Mouse (Mus musculus) embryonic facial prominence, embryonic 11.5 days (tissue): ENCODE data around the gene Kif19a. TPM values are rescaled to one million over a fixed set of nuclear protein-coding genes. Genes with fewer than 3 reads are reported as not detected.

Experiments
- ATAC-seq: fragments of 200-750 bp; cut with Nextera tagmentation; replicated peaks from 2 replicates; pipeline ENCODE4 v1.8.0; 2017; ENCODE audit warnings: low read depth; ENCODE audit not compliant: insufficient number of reproducible peaks, low FRiP score, low TSS enrichment
- DNase-seq: peaks from one replicate; pipeline ENCODE4 v3.0.0-alpha.2; 2015; ENCODE audit warnings: low spot score
- H3K27ac ChIP-seq: fragments of 300-500 bp; sonication (generic); replicated peaks from 2 replicates; pipeline ENCODE4 v1.5.1; 2014; ENCODE audit warnings: mild to moderate bottlenecking, low read depth, low read length, control low read depth
- H3K27me3 ChIP-seq: fragments of 300-500 bp; sonication (generic); 2 replicates; pipeline ENCODE4 v1.6.1; 2014; ENCODE audit warnings: mild to moderate bottlenecking, low read length, moderate library complexity, mixed read lengths; ENCODE audit not compliant: control insufficient read depth, insufficient read depth
- H3K36me3 ChIP-seq: fragments of 300-500 bp; sonication (generic); replicated peaks from 2 replicates; pipeline ENCODE4 v1.6.1; 2014; ENCODE audit warnings: low read depth, mild to moderate bottlenecking, low read length, moderate library complexity, mixed read lengths; ENCODE audit not compliant: control insufficient read depth, insufficient read depth
- H3K4me1 ChIP-seq: fragments of 300-500 bp; sonication (generic); 2 replicates; pipeline ENCODE4 v1.6.1; 2014; ENCODE audit warnings: low read length, mixed read lengths; ENCODE audit not compliant: control insufficient read depth, insufficient read depth
- H3K4me2 ChIP-seq: fragments of 300-500 bp; sonication (generic); 2 replicates; pipeline ENCODE4 v1.6.1; 2014; ENCODE audit warnings: low read depth, mild to moderate bottlenecking, control low read depth, low read length, moderate library complexity
- H3K4me3 ChIP-seq: fragments of 300-500 bp; sonication (generic); 2 replicates; pipeline ENCODE4 v1.5.1; 2014; ENCODE audit warnings: low read depth, low read length, control low read depth
- H3K9ac ChIP-seq: fragments of 300-500 bp; sonication (generic); replicated peaks from 2 replicates; pipeline ENCODE4 v1.6.1; 2014; ENCODE audit warnings: mild to moderate bottlenecking, control low read depth, low read length
- H3K9me3 ChIP-seq: fragments of 300-500 bp; sonication (generic); replicated peaks from 2 replicates; pipeline ENCODE4 v1.6.1; 2016; ENCODE audit warnings: mild to moderate bottlenecking, low read length, inconsistent platforms, mixed read lengths; ENCODE audit not compliant: control insufficient read depth
- WGBS: fragments of 180-500 bp; shearing (Covaris S2); extraction: QIAGEN DNeasy Blood & Tissue Kit; methylation state at CpG from one replicate; pipeline ENCODE4 v1.1.7; 2014; 5-methylcytosine and 5-hydroxymethylcytosine counted together
- polyA plus RNA-seq: library from polyadenylated mRNA; unstranded; fragments of >200 nt; fragmentation: Nextera tagmentation; extraction: Ambion mirVana; gene quantifications from 2 replicates; pipeline ENCODE4 v1.2.1, GENCODE M21; 2014

Kif19a gene
- polyA plus RNA-seq, 1 experiment from 2014 or later: 0.81 TPM

DNA sequence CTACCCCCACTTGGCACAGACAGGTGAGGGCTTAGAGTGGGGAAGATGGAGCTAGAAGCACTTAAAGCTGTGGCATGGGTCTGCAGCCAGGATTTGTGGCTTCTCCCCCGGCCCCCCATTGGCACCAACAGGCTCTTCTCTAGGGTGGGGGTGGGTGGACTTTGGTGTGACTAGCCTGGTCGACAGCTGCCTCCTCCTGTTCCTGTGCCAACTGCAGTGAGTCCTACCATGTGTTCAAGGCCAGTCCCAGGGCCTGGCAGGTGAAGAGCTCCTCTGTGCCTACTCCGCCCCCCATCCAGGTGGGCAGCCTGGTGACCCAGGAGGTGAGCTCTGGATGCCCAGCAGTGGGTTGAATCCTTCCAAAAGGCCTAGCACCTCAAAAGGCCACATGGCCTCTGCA lies 22.4 kb downstream of the Kif19a start:
- no peak for DNase-seq
- Histone ChIP-seq H3K4me1 (peaks cover 12% of the 10 kb centered on the region), H3K36me3 (no peaks in the 10 kb centered on the region), H3K4me3 (no peak overlapping the region), H3K4me2 (no peak overlapping the region), H3K27me3 (peaks cover 69% of the 10 kb centered on the region), H3K9ac (no peak overlapping the region), H3K9me3 (no peaks in the 10 kb centered on the region), H3K27ac (no peak overlapping the region)
- 73% methylated on average over 3 of the region's 3 CpGs for WGBS
- ATAC-seq: no peak

DNA sequence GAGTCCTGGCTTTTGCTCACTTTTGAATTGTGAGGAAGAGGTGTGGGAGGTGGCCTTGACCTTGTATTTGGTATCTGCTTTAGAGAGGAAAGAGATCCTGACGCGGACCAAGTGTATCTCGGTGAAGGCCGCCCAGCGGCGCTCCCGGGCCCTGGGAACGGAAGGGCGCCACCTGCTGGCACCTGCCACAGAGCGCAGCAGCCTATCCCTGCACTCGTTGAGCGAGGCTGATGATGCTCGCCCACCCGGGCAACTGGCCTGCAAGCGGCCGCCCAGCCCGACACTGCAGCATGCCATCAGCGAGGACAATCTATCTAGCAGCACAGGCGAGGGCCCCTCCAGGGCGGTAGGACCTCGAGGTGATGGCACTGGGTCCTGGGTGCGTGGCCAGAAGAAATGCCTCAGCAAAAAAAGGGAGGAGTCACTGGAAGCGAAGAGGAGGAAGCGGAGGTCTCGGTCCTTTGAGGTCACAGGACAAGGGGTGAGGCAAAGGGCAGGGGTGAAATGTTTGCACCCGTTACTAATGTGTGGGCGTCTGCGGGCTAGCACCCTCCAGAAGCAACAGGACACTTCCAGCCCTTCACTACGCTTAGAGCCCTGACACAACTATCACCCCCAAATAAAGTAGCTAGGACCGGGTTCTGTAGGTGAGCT lies 24.0 kb downstream of the Kif19a start:
- Histone ChIP-seq H3K4me3 (0 out of 2 replicates have a peak overlapping the region, but pooled peaks have one; percentile 12), H3K9me3 (no peaks in the 10 kb centered on the region), H3K9ac (no peak overlapping the region), H3K27me3 (peaks cover 83% of the 10 kb centered on the region), H3K27ac (no peak overlapping the region), H3K4me2 (no peak overlapping the region; the same call in 1 of the 2 replicates), H3K4me1 (peaks cover 12% of the 10 kb centered on the region), H3K36me3 (no peaks in the 10 kb centered on the region)
- DNase-seq (peak; percentile 91), ATAC-seq (no peak)
- WGBS: 9% methylated on average over 30 of the region's 30 CpGs

DNA sequence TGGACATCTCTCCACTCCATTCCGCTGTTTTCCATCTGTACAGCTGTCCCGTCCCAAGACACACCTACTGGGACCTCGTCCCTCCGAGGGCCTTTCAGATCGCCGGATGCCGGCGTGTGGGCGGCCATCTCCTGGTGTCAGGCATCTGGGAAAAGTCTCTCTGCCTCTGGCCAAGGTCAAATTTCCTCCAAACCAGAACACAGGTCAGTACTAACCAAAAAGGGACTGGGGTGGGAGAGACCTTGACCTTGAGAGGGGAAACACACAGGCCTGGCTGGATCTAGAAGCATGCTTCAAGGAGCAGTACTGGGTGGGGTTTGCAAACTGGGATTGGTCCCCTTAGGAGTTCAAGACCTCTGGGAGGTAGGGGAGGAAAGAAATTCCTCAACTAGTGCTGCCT lies 24.5 kb downstream of the Kif19a start:
- Histone ChIP-seq H3K27me3 (peaks cover 84% of the 10 kb centered on the region), H3K4me3 (no peak overlapping the region), H3K9me3 (no peaks in the 10 kb centered on the region), H3K4me1 (peaks cover 12% of the 10 kb centered on the region), H3K36me3 (no peaks in the 10 kb centered on the region), H3K4me2 (no peak overlapping the region), H3K9ac (no peak overlapping the region), H3K27ac (no peak overlapping the region)
- DNase-seq: no peak
- 61% methylated on average over 9 of the region's 9 CpGs for WGBS
- no peak for ATAC-seq

DNA sequence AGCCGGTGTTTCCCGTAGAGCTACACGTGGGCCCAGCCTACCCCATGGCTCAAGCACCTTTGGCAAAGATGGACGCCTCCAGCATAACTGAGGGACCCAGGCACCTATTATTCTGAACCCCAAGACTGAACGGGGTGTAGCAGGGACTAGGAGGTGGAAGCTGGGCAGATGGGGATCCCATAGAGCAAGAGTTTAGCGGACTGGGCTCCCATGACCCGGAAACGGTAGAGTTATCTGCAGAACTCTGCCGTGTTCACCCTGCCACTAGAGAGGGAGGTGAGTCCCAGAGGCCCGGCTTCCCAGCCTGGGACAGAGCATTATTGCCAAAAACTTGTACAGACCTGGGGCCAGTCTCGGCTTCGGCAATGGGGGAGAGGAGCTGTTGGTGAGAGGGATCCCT lies 25.0 kb downstream of the Kif19a start:
- WGBS: 68% methylated on average over 12 of the region's 12 CpGs
- no peak overlapping the region for H3K4me2 ChIP-seq
- no peaks in the 10 kb centered on the region for H3K36me3 ChIP-seq
- no peaks in the 10 kb centered on the region for H3K9me3 ChIP-seq
- no peak for DNase-seq
- H3K4me1 ChIP-seq: peaks cover 12% of the 10 kb centered on the region
- H3K4me3 ChIP-seq: no peak overlapping the region
- no peak overlapping the region for H3K9ac ChIP-seq
- peaks cover 82% of the 10 kb centered on the region for H3K27me3 ChIP-seq
- no peak for ATAC-seq
- H3K27ac ChIP-seq: no peak overlapping the region

DNA sequence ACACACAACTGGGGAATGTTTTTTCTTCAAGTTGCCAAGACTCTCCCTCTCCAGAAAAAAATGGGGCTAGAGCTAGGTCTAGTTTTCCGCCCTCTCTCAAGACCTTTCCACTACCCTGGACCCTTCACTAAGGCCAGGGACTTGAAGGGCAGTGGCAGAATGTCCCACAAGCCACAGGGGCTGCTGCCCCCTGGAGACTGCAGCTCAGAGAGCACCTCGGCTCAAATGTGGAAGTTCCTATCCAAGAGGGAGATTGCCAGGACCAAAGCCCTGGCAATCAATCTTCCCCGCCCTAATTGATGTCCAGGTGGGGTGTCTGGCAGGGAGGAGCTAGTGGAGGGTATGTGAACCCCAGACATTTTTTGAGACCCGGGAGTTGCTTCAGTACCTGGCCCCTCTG lies 25.7 kb downstream of the Kif19a start:
- H3K4me2 ChIP-seq: no peak overlapping the region
- no peak overlapping the region for H3K27ac ChIP-seq
- no peak overlapping the region for H3K9ac ChIP-seq
- H3K27me3 ChIP-seq: peaks cover 75% of the 10 kb centered on the region
- H3K4me3 ChIP-seq: no peak overlapping the region
- H3K36me3 ChIP-seq: no peaks in the 10 kb centered on the region
- WGBS: 23% methylated on average over 4 of the region's 4 CpGs
- peak; percentile 9 for DNase-seq
- H3K9me3 ChIP-seq: no peaks in the 10 kb centered on the region
- no peak for ATAC-seq
- peaks cover 14% of the 10 kb centered on the region for H3K4me1 ChIP-seq

DNA sequence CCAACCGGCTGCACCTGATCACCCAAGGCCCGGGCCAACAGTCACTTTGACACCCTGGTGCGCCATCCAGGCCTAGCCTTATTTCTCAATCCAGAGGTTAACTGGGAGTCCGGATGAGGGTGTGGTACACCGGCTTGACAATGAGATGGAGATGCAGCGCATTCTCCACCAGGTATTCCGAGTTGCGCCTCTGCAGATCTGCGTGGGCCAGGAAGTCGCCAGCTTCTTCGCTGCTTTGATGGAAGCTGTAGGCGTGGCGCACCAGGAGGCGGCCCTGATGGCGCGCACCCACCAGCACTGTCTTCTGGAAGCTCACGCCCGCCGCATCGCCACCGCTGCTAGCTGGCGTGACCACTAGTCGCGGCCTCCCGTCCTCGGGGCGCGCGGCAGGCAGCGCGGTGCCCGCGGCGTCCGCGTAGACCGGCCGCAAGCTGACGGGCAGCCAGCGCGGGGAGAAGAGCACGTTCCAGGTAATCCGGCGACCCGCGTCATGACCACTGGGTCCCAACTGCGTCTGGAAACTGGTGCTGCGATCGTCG lies 26.2 kb downstream of the Kif19a start:
- WGBS: 2% methylated on average over 50 of the region's 50 CpGs
- Histone ChIP-seq H3K36me3 (no peaks in the 10 kb centered on the region), H3K4me1 (peaks cover 17% of the 10 kb centered on the region), H3K27ac (no peak overlapping the region), H3K4me2 (peak overlapping the region; percentile 96), H3K9ac (peak overlapping the region; percentile 51), H3K27me3 (peaks cover 70% of the 10 kb centered on the region), H3K4me3 (peak overlapping the region; percentile 47), H3K9me3 (no peaks in the 10 kb centered on the region)
- ATAC-seq (no peak), DNase-seq (peak; percentile 5)

DNA sequence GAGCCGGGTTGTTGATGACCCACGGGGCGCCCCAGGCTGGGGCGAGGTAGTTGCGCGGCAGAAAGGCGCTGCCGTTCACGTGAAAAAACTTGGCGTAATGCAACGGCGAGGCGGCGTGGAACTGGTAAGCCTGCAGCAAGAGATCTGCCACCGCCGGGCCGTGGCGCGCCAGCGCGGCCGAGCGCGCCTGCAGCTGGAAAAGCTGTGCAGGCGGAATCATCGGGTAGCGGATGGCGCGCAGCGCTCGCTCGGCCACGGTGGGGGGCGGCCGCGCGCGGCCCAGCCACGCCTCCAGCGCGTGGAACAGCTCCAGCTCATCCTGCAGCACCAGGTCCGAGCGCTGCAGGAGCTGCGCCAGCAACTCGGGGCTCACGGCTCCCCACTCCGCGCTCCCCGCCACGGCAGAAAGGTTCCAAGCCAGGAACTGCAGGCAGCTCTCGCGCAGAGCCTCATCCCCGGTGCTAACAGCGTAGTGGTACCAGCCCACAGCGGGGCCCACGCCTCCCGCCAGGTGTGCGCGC lies 26.8 kb downstream of the Kif19a start:
- Histone ChIP-seq H3K4me2 (peak overlapping the region; percentile 96), H3K27me3 (peaks cover 64% of the 10 kb centered on the region), H3K4me3 (peak overlapping the region; percentile 47), H3K9ac (peak overlapping the region; percentile 51), H3K4me1 (peaks cover 17% of the 10 kb centered on the region), H3K9me3 (no peaks in the 10 kb centered on the region), H3K27ac (no peak overlapping the region), H3K36me3 (no peaks in the 10 kb centered on the region)
- ATAC-seq (no peak), DNase-seq (peak; percentile 62)
- WGBS: under 1% methylated on average over 59 of the region's 59 CpGs

DNA sequence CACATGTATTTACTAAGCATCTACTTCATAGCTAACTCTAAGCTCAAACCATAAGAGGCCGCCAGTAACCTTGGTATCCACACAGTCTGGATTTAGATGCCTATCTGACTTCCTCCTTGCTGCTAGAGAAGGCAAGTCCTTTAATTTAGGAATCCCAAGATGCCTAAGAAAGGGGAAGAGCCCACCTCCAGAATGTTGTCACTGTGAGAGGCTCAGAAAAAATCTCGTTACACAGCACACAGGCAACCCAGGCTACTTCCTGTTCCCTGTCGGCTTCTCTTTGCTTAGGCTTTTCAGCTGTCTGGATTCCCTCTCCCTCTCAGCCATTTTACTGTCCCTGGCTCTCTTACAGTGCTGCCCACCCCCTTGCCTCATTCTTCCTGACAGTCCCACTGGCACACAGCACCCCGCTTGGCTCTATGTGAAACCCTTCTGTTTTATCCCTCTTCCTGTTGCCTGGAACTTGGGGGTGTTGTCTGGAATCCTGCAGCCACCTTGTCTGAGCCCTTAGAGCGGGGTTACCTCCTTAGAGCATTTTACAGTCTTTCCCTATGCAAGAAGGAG lies 27.8 kb downstream of the Kif19a start:
- H3K4me1 ChIP-seq: peaks cover 17% of the 10 kb centered on the region

More for the DNA sequence above, 27.8 kb downstream of the Kif19a start:
- no peak for ATAC-seq
- no peak overlapping the region for H3K4me2 ChIP-seq
- no peaks in the 10 kb centered on the region for H3K36me3 ChIP-seq
- no peak for DNase-seq
- H3K4me3 ChIP-seq: no peak overlapping the region
- no peak overlapping the region for H3K27ac ChIP-seq
- peaks cover 54% of the 10 kb centered on the region for H3K27me3 ChIP-seq
- 42% methylated on average over 5 of the region's 5 CpGs for WGBS
- no peak overlapping the region for H3K9ac ChIP-seq
- H3K9me3 ChIP-seq: no peaks in the 10 kb centered on the region
